Mouse (Mus musculus) retina, adult 2 months (tissue): Measurements from ENCODE around the gene Efna3.

Source experiments
- DNase-seq: peaks from one replicate; pipeline ENCODE4 v3.0.0-alpha.2; 2012; ENCODE audit warnings: low read depth, low spot score

The Efna3 gene

GRCm38 (mm10) chr3:89315930-89316831 lies 6.6 kb downstream of the Efna3 start:
- no peak for DNase-seq

- DNase-seq, result peak; percentile 44
These were observed 7.4 kb downstream of the Efna3 start for GRCm38 (mm10) chr3:89315195-89315929.

- DNase-seq, result no peak
These were observed 8.0 kb downstream of the Efna3 start for GRCm38 (mm10) chr3:89314791-89315190.

- DNase-seq, result no peak
These were observed 8.4 kb downstream of the Efna3 start for GRCm38 (mm10) chr3:89314340-89314739.

GRCm38 (mm10) chr3:89308089-89308488 lies 14.7 kb downstream of the Efna3 start:
- DNase-seq, result peak; percentile 41

GRCm38 (mm10) chr3:89305551-89306325 lies 17.0 kb downstream of the Efna3 start:
- DNase-seq, result no peak

GRCm38 (mm10) chr3:89305105-89305504 lies 17.7 kb downstream of the Efna3 start:
- DNase-seq, result no peak

GRCm38 (mm10) chr3:89304440-89304839 lies 18.3 kb downstream of the Efna3 start:
- DNase-seq, result no peak

GRCm38 (mm10) chr3:89300514-89300913 lies 22.3 kb downstream of the Efna3 start:
- DNase-seq, result no peak

GRCm38 (mm10) chr3:89300071-89300470 lies 22.7 kb downstream of the Efna3 start:
- no peak for DNase-seq

- DNase-seq, result no peak
These were observed 23.3 kb downstream of the Efna3 start for GRCm38 (mm10) chr3:89299499-89299898.

GRCm38 (mm10) chr3:89298908-89299307 lies 23.9 kb downstream of the Efna3 start:
- DNase-seq, result no peak

GRCm38 (mm10) chr3:89296761-89297396 lies 25.9 kb downstream of the Efna3 start:
- no peak for DNase-seq

- DNase-seq, result no peak
These were observed 27.0 kb downstream of the Efna3 start for GRCm38 (mm10) chr3:89295685-89296230.

GRCm38 (mm10) chr3:89294195-89294594 lies 28.6 kb downstream of the Efna3 start:
- no peak for DNase-seq

GRCm38 (mm10) chr3:89293247-89293918 lies 29.4 kb downstream of the Efna3 start:
- no peak for DNase-seq

GRCm38 (mm10) chr3:89292303-89292702 lies 30.5 kb downstream of the Efna3 start:
- no peak for DNase-seq

GRCm38 (mm10) chr3:89291874-89292273 lies 30.9 kb downstream of the Efna3 start:
- DNase-seq, result no peak

- DNase-seq, result no peak
These were observed 34.2 kb downstream of the Efna3 start for GRCm38 (mm10) chr3:89288503-89288928.

- no peak for DNase-seq
These were observed 35.5 kb downstream of the Efna3 start for GRCm38 (mm10) chr3:89287286-89287685.

GRCm38 (mm10) chr3:89285526-89285925 lies 37.2 kb downstream of the Efna3 start:
- no peak for DNase-seq
